Mouse (Mus musculus) heart, adult 2 months (tissue): ENCODE results near the gene Clec2d.

Experiments
- CTCF ChIP-seq: fragments of 200-600 bp; IDR thresholded peaks from 2 replicates; pipeline ENCODE4 v1.8.1; 2022; ENCODE audit warnings: antibody characterized with exemption, mild to moderate bottlenecking, moderate library complexity
- EP300 ChIP-seq: fragments of 200-500 bp; IDR thresholded peaks from 2 replicates; pipeline ENCODE4 v1.6.1; 2011; ENCODE audit warnings: low read depth, low read length, control low read depth; ENCODE audit not compliant: insufficient read depth
- POLR2A ChIP-seq: fragments of 200-500 bp; IDR thresholded peaks from 2 replicates; pipeline ENCODE4 v1.6.1; 2011; ENCODE audit warnings: mild to moderate bottlenecking, low read depth, low read length, control low read depth; ENCODE audit not compliant: insufficient read depth

DNA sequence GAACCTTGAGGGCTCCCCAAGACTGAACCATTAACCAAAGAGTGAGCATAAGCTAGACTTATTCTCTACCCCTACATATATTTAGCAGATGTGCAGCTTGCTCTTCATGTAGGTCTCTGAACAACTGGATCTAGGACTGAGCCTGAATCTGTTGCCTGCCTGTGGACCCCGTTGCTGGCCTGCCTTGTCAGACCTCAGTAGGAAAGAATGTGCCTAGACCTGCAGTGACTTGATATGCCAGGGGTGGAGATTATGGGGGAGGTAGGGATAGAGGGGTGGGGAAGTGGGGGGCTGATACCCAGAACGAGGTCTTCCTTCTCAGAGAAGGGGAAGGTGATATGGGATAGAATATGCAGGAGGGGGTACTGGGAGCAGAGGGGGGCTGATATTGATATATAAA is 43.2 kb downstream of the Clec2d start:
- TF ChIP-seq POLR2A (no peak), EP300 (no peak), CTCF (no peak)
